ENCODE assay signal across 15 mouse cellular contexts in genomic region chr19:53010941-53011340, GRCm38 (mm10). TPM values are rescaled to one million over a fixed set of nuclear protein-coding genes. Genes with fewer than 3 reads are reported as not detected.
DNase-seq lines count a peak whose midpoint lies in the region; ATAC-seq and TF ChIP-seq lines count a peak whose summit lies in the region.
"Had no signal": no experiment of that assay in that cellular context is flagged by ENCODE, and none has a peak within 500 bp of the region (broad histone marks: within the 10 kb centered on the region; RNA-seq: fewer than 3 reads in every experiment).

No protein-coding gene starts in this region.

- H3K4me1 ChIP-seq in hindbrain, embryonic 14.5 days (replicated peaks; ENCODE audit: control insufficient read depth, insufficient read depth, low read length): no peaks in the 10 kb centered on the region
- peaks cover 13% of the 10 kb centered on the region for H3K4me1 ChIP-seq in hindbrain, embryonic 10.5 days (replicated peaks)
- H3K4me1 ChIP-seq in E14TG2a.4 (replicated peaks; ENCODE audit: low read depth, low read length): peaks cover 95% of the 10 kb centered on the region
- H3K4me1 ChIP-seq in limb, embryonic 15.5 days: peaks cover 63% of the 10 kb centered on the region
- peaks cover 27% of the 10 kb centered on the region for H3K4me1 ChIP-seq in neural tube, embryonic 15.5 days
- H3K4me1 ChIP-seq: neural tube, embryonic 12.5 days had no signal

- H3K4me2 ChIP-seq in hindbrain, embryonic 14.5 days (replicated peaks): no peak overlapping the region
- no peak overlapping the region for H3K4me2 ChIP-seq in limb, embryonic 15.5 days
- no peak overlapping the region for H3K4me2 ChIP-seq in neural tube, embryonic 15.5 days
- H3K4me2 ChIP-seq: midbrain, embryonic 15.5 days; neural tube, embryonic 12.5 days had no signal

- no peaks in the 10 kb centered on the region for H3K9me3 ChIP-seq in hindbrain, embryonic 14.5 days (ENCODE audit: control insufficient read depth, low read length)
- no peaks in the 10 kb centered on the region for H3K9me3 ChIP-seq in hindbrain, embryonic 10.5 days
- H3K9me3 ChIP-seq in E14TG2a.4 (ENCODE audit: low read length): no peaks in the 10 kb centered on the region
- H3K9me3 ChIP-seq in limb, embryonic 15.5 days: no peaks in the 10 kb centered on the region
- H3K9me3 ChIP-seq in neural tube, embryonic 15.5 days (replicated peaks): no peaks in the 10 kb centered on the region
- H3K9me3 ChIP-seq: midbrain, embryonic 15.5 days; neural tube, embryonic 12.5 days had no signal

- DNase-seq in hindbrain, embryonic 14.5 days (ENCODE audit: low spot score): no peak
- no peak for DNase-seq in hindbrain, embryonic 10.5 days (ENCODE audit: low spot score)
- DNase-seq in Muller cell, postnatal 12 days (ENCODE audit: inconsistent ontology term): peak; percentile 38
- DNase-seq in thymus, postnatal 25 days: no peak
- DNase-seq in right cerebral cortex, adult 18-20 months: no peak
- DNase-seq: adrenal gland, postnatal 25 days; kidney, adult 8-10 months; thymus, adult 2 months had no signal

- no peak overlapping the region for H3K9ac ChIP-seq in hindbrain, embryonic 14.5 days
- no peak overlapping the region for H3K9ac ChIP-seq in limb, embryonic 15.5 days
- H3K9ac ChIP-seq in neural tube, embryonic 15.5 days (replicated peaks): no peak overlapping the region
- H3K9ac ChIP-seq: midbrain, embryonic 15.5 days; neural tube, embryonic 12.5 days had no signal

- ATAC-seq in hindbrain, embryonic 14.5 days (ENCODE audit: low FRiP score): 0 out of 2 replicates have a peak, but pooled peaks have one; percentile 14
- peak; percentile 41; the same call in 1 of the 2 replicates for ATAC-seq in limb, embryonic 15.5 days (ENCODE audit: insufficient number of reproducible peaks, low FRiP score, low TSS enrichment, low read depth)
- no peak for ATAC-seq in neural tube, embryonic 15.5 days (ENCODE audit: low FRiP score)
- ATAC-seq: midbrain, embryonic 15.5 days had no signal

- no peak overlapping the region for H3K4me3 ChIP-seq in hindbrain, embryonic 14.5 days (replicated peaks; ENCODE audit: low read length)
- no peak overlapping the region for H3K4me3 ChIP-seq in hindbrain, embryonic 10.5 days
- H3K4me3 ChIP-seq in E14TG2a.4 (replicated peaks; ENCODE audit: low read length): 0 out of 2 replicates have a peak overlapping the region, but pooled peaks have one; percentile 8
- H3K4me3 ChIP-seq in limb, embryonic 15.5 days: no peak overlapping the region
- no peak overlapping the region for H3K4me3 ChIP-seq in neural tube, embryonic 15.5 days (replicated peaks)
- H3K4me3 ChIP-seq: midbrain, embryonic 15.5 days; neural tube, embryonic 12.5 days had no signal

- H3K27ac ChIP-seq in hindbrain, embryonic 14.5 days: no peak overlapping the region
- H3K27ac ChIP-seq in hindbrain, embryonic 10.5 days: no peak overlapping the region
- H3K27ac ChIP-seq in limb, embryonic 15.5 days: peak overlapping the region; percentile 54; the same call in 1 of the 2 replicates
- no peak overlapping the region for H3K27ac ChIP-seq in neural tube, embryonic 15.5 days (replicated peaks)
- H3K27ac ChIP-seq: macrophage; midbrain, embryonic 15.5 days; neural tube, embryonic 12.5 days had no signal

- peaks cover 55% of the 10 kb centered on the region for H3K36me3 ChIP-seq in hindbrain, embryonic 14.5 days (replicated peaks; ENCODE audit: control insufficient read depth, insufficient read depth)
- peaks cover 81% of the 10 kb centered on the region for H3K36me3 ChIP-seq in hindbrain, embryonic 10.5 days
- peaks cover 92% of the 10 kb centered on the region for H3K36me3 ChIP-seq in E14TG2a.4 (ENCODE audit: insufficient read depth, low read length)
- H3K36me3 ChIP-seq in limb, embryonic 15.5 days: peaks cover 30% of the 10 kb centered on the region
- H3K36me3 ChIP-seq in neural tube, embryonic 15.5 days: peaks cover 33% of the 10 kb centered on the region

- no peak for TF ChIP-seq CTCF in E14TG2a.4 (conservative IDR thresholded peaks at IDR 0.05; ENCODE audit: low read length)

- no peaks in the 10 kb centered on the region for H3K27me3 ChIP-seq in hindbrain, embryonic 14.5 days (ENCODE audit: control insufficient read depth, insufficient read depth, low read length)
- no peaks in the 10 kb centered on the region for H3K27me3 ChIP-seq in hindbrain, embryonic 10.5 days (ENCODE audit: insufficient read depth, poor library complexity, severe bottlenecking)
- no peaks in the 10 kb centered on the region for H3K27me3 ChIP-seq in E14TG2a.4 (ENCODE audit: insufficient read depth, low read length)
- no peaks in the 10 kb centered on the region for H3K27me3 ChIP-seq in limb, embryonic 15.5 days
- H3K27me3 ChIP-seq in neural tube, embryonic 15.5 days (replicated peaks): no peaks in the 10 kb centered on the region
- H3K27me3 ChIP-seq: CH12.LX; midbrain, embryonic 15.5 days; neural tube, embryonic 12.5 days had no signal

- WGBS in hindbrain, embryonic 14.5 days: 74% methylated on average over 5 of the region's 5 CpGs
- WGBS in hindbrain, embryonic 10.5 days: 85% methylated on average over 5 of the region's 5 CpGs
- WGBS in limb, embryonic 15.5 days: 38% methylated on average over 5 of the region's 5 CpGs
- 80% methylated on average over 5 of the region's 5 CpGs for WGBS in neural tube, embryonic 15.5 days

RNA-seq across cellular contexts. Expression of gene Xpnpep1, which starts 29.1 kb away (rescaled TPM):
- 135 and 141 TPM in 2 replicates for polyA plus RNA-seq in hindbrain, embryonic 14.5 days (2014; fragmentation: Nextera tagmentation; extraction: Ambion mirVana)
- polyA plus RNA-seq in hindbrain, embryonic 10.5 days (2016; fragmentation: Nextera tagmentation; extraction: Ambion mirVana): 153 and 156 TPM in 2 replicates
- 144 and 161 TPM in 2 replicates for polyA plus RNA-seq in limb, embryonic 15.5 days (2015; fragmentation: Nextera tagmentation; extraction: Ambion mirVana)
- polyA plus RNA-seq in neural tube, embryonic 15.5 days (2015; fragmentation: Nextera tagmentation; extraction: Ambion mirVana): 117 and 118 TPM in 2 replicates
